Mouse (Mus musculus) hindbrain, embryonic 12.5 days (tissue): Measurements from ENCODE around the gene Golt1b. TPM values are rescaled to one million over a fixed set of nuclear protein-coding genes. Genes with fewer than 3 reads are reported as not detected.
"Not testable (repeated sequence)": the region's sequence is repeated elsewhere in the genome, so short reads cannot be mapped to it uniquely, and the experiment has no call there.

Experiments
- ATAC-seq: fragments of 200-750 bp; cut with Nextera tagmentation; 2 replicates; pipeline ENCODE4 v1.8.0; 2017; ENCODE audit warnings: moderate TSS enrichment; ENCODE audit not compliant: low FRiP score
- H3K27ac ChIP-seq: fragments of 300-500 bp; sonication (generic); 2 replicates; pipeline ENCODE4 v1.5.1; 2016; ENCODE audit warnings: mild to moderate bottlenecking
- H3K27me3 ChIP-seq: fragments of 300-500 bp; sonication (generic); 2 replicates; pipeline ENCODE4 v1.6.1; 2016; ENCODE audit warnings: mild to moderate bottlenecking
- H3K36me3 ChIP-seq: fragments of 300-500 bp; sonication (generic); 2 replicates; pipeline ENCODE4 v1.6.1; 2016; ENCODE audit warnings: mild to moderate bottlenecking
- H3K4me1 ChIP-seq: fragments of 300-500 bp; sonication (generic); 2 replicates; pipeline ENCODE4 v1.6.1; 2016
- H3K4me2 ChIP-seq: fragments of 300-500 bp; sonication (generic); replicated peaks from 2 replicates; pipeline ENCODE4 v1.6.1; 2016; ENCODE audit warnings: mild to moderate bottlenecking
- H3K4me3 ChIP-seq: fragments of 300-500 bp; sonication (generic); 2 replicates; pipeline ENCODE4 v1.5.1; 2016; ENCODE audit warnings: mild to moderate bottlenecking
- H3K9ac ChIP-seq: fragments of 300-500 bp; sonication (generic); 2 replicates; pipeline ENCODE4 v1.6.1; 2016; ENCODE audit warnings: mild to moderate bottlenecking, moderate library complexity
- H3K9me3 ChIP-seq: fragments of 300-500 bp; sonication (generic); replicated peaks from 2 replicates; pipeline ENCODE4 v1.6.1; 2016; ENCODE audit warnings: mild to moderate bottlenecking
- WGBS: fragments of 180-500 bp; shearing (Covaris S2); methylation state at CpG from one replicate; pipeline ENCODE4 v1.1.7; 2016; 5-methylcytosine and 5-hydroxymethylcytosine counted together
- polyA plus RNA-seq: library from polyadenylated mRNA; unstranded; fragments of >200 nt; fragmentation: Nextera tagmentation; extraction: Ambion mirVana; gene quantifications from 2 replicates; pipeline ENCODE4 v1.2.1, GENCODE M21; 2016

The Golt1b gene
- polyA plus RNA-seq, result 95.7 and 108 TPM in 2 replicates

- Histone ChIP-seq H3K9ac (peak within 1 kb of the TSS; percentile 86), H3K36me3 (no peaks in the 10 kb centered on the region), H3K9me3 (no peaks in the 10 kb centered on the region), H3K27me3 (no peaks in the 10 kb centered on the region), H3K4me2 (peak within 1 kb of the TSS; percentile 71), H3K27ac (no peak within 1 kb of the TSS; the same call in 1 of the 2 replicates), H3K4me1 (peaks cover 14% of the 10 kb centered on the region), H3K4me3 (peak within 1 kb of the TSS; percentile 98)
- ATAC-seq, result peak; percentile 100
- whole genome bisulfite sequencing, result under 1% methylated on average over 70 of the region's 87 CpGs
Observed at GRCm38 (mm10) chr6:142387011-142387754, at the start of gene Golt1b, which contains the start of gene Recql. Gene Golt1b, plus strand, starts transcription at chr6:142387221. Gene Recql, minus strand, starts transcription at chr6:142387087.

- WGBS, result 69% methylated on average over 2 of the region's 2 CpGs
- no peaks in the 10 kb centered on the region for H3K4me1 ChIP-seq
- H3K36me3 ChIP-seq, result no peaks in the 10 kb centered on the region
- no peaks in the 10 kb centered on the region for H3K27me3 ChIP-seq
- no peak overlapping the region for H3K9ac ChIP-seq
- H3K9me3 ChIP-seq, result no peaks in the 10 kb centered on the region
- no peak overlapping the region for H3K27ac ChIP-seq
- ATAC-seq, result no peak
- no peak overlapping the region for H3K4me3 ChIP-seq
- no peak overlapping the region for H3K4me2 ChIP-seq
Observed at GRCm38 (mm10) chr6:142338961-142339360, 48.1 kb upstream of the Golt1b start.

- no peak overlapping the region for H3K9ac ChIP-seq
- 61% methylated on average over 2 of the region's 2 CpGs for WGBS
- H3K9me3 ChIP-seq, result no peaks in the 10 kb centered on the region
- no peaks in the 10 kb centered on the region for H3K27me3 ChIP-seq
- no peak overlapping the region for H3K27ac ChIP-seq
- H3K4me2 ChIP-seq, result no peak overlapping the region
- H3K4me1 ChIP-seq, result no peaks in the 10 kb centered on the region
- no peak for ATAC-seq
- H3K36me3 ChIP-seq, result no peaks in the 10 kb centered on the region
- H3K4me3 ChIP-seq, result no peak overlapping the region
Observed at GRCm38 (mm10) chr6:142339576-142339975, 47.4 kb upstream of the Golt1b start.

GRCm38 (mm10) chr6:142343561-142343960 is 43.5 kb upstream of the Golt1b start:
- H3K9ac ChIP-seq, result no peak overlapping the region
- ATAC-seq, result no peak
- H3K4me2 ChIP-seq, result no peak overlapping the region
- no peak overlapping the region for H3K4me3 ChIP-seq
- H3K4me1 ChIP-seq, result 0 out of 2 replicates have a peak, but pooled peaks cover 10% of the 10 kb centered on the region
- no peak overlapping the region for H3K27ac ChIP-seq
- H3K9me3 ChIP-seq, result no peaks in the 10 kb centered on the region
- H3K27me3 ChIP-seq, result no peaks in the 10 kb centered on the region
- 71% methylated on average over 2 of the region's 2 CpGs for WGBS
- no peaks in the 10 kb centered on the region for H3K36me3 ChIP-seq

- Histone ChIP-seq H3K9ac (peak within 1 kb of the TSS; percentile 73), H3K27me3 (no peaks in the 10 kb centered on the region), H3K4me2 (peak within 1 kb of the TSS; percentile 52), H3K36me3 (peaks cover 12% of the 10 kb centered on the region), H3K27ac (peak within 1 kb of the TSS; percentile 88), H3K4me1 (0 out of 2 replicates have a peak, but pooled peaks cover 10% of the 10 kb centered on the region), H3K4me3 (peak within 1 kb of the TSS; percentile 81), H3K9me3 (no peaks in the 10 kb centered on the region)
- WGBS, result 1% methylated on average over 48 of the region's 48 CpGs
- peak; percentile 93 for ATAC-seq
Observed at GRCm38 (mm10) chr6:142345440-142346038, 41.5 kb upstream of the Golt1b start, which contains the start of gene Pyroxd1. Gene Pyroxd1, plus strand, starts transcription at chr6:142345654.

GRCm38 (mm10) chr6:142346181-142347110 is 40.6 kb upstream of the Golt1b start:
- Histone ChIP-seq H3K9ac (peak overlapping the region; percentile 73), H3K27me3 (no peaks in the 10 kb centered on the region), H3K9me3 (no peaks in the 10 kb centered on the region), H3K4me3 (peak overlapping the region; percentile 81), H3K27ac (peak overlapping the region; percentile 88; the same call in 1 of the 2 replicates), H3K4me1 (0 out of 2 replicates have a peak, but pooled peaks cover 10% of the 10 kb centered on the region), H3K36me3 (peaks cover 17% of the 10 kb centered on the region), H3K4me2 (peak overlapping the region; percentile 52)
- no peak for ATAC-seq
- WGBS, result 68% methylated on average over 12 of the region's 12 CpGs

GRCm38 (mm10) chr6:142347431-142348385 is 39.3 kb upstream of the Golt1b start:
- WGBS, result 87% methylated on average over 11 of the region's 11 CpGs
- Histone ChIP-seq H3K4me1 (0 out of 2 replicates have a peak, but pooled peaks cover 10% of the 10 kb centered on the region), H3K36me3 (peaks cover 30% of the 10 kb centered on the region), H3K27ac (no peak overlapping the region), H3K9me3 (no peaks in the 10 kb centered on the region), H3K9ac (no peak overlapping the region), H3K4me2 (no peak overlapping the region), H3K4me3 (no peak overlapping the region), H3K27me3 (no peaks in the 10 kb centered on the region)
- no peak for ATAC-seq

GRCm38 (mm10) chr6:142352099-142352498 is 34.9 kb upstream of the Golt1b start:
- H3K27me3 ChIP-seq, ATAC-seq, H3K9me3 ChIP-seq, H3K9ac ChIP-seq, H3K27ac ChIP-seq, H3K4me2 ChIP-seq, H3K4me1 ChIP-seq, H3K4me3 ChIP-seq: not testable (repeated sequence)
- WGBS, result 96% methylated on average over 3 of the region's 3 CpGs
- H3K36me3 ChIP-seq, result peaks cover 63% of the 10 kb centered on the region

GRCm38 (mm10) chr6:142357106-142357505 is 29.9 kb upstream of the Golt1b start:
- Histone ChIP-seq H3K9ac (no peak overlapping the region), H3K36me3 (peaks cover 83% of the 10 kb centered on the region), H3K27me3 (no peaks in the 10 kb centered on the region), H3K4me3 (no peak overlapping the region), H3K4me2 (no peak overlapping the region), H3K27ac (no peak overlapping the region), H3K9me3 (no peaks in the 10 kb centered on the region), H3K4me1 (no peaks in the 10 kb centered on the region)
- WGBS, result 69% methylated on average over 7 of the region's 7 CpGs
- ATAC-seq, result no peak

GRCm38 (mm10) chr6:142362036-142362435 is 25.0 kb upstream of the Golt1b start:
- no peaks in the 10 kb centered on the region for H3K27me3 ChIP-seq
- ATAC-seq, result no peak
- H3K9ac ChIP-seq, result no peak overlapping the region
- no peak overlapping the region for H3K4me2 ChIP-seq
- H3K36me3 ChIP-seq, result peaks cover 80% of the 10 kb centered on the region
- WGBS, result 96% methylated on average over 6 of the region's 6 CpGs
- no peak overlapping the region for H3K4me3 ChIP-seq
- H3K9me3 ChIP-seq, result no peaks in the 10 kb centered on the region
- no peaks in the 10 kb centered on the region for H3K4me1 ChIP-seq
- H3K27ac ChIP-seq, result no peak overlapping the region

- H3K9ac ChIP-seq, result no peak overlapping the region
- H3K36me3 ChIP-seq, result peaks cover 82% of the 10 kb centered on the region
- H3K9me3 ChIP-seq, result no peaks in the 10 kb centered on the region
- H3K27me3 ChIP-seq, result no peaks in the 10 kb centered on the region
- H3K4me1 ChIP-seq, result no peaks in the 10 kb centered on the region
- H3K4me3 ChIP-seq, result no peak overlapping the region
- ATAC-seq, result no peak; the same call in 1 of the 2 replicates
- 74% methylated on average over 9 of the region's 9 CpGs for WGBS
- H3K4me2 ChIP-seq, result no peak overlapping the region
- H3K27ac ChIP-seq, result no peak overlapping the region
Observed at GRCm38 (mm10) chr6:142363019-142363576, 23.9 kb upstream of the Golt1b start.
